Mouse (Mus musculus) forebrain, embryonic 11.5 days (tissue): ENCODE measurements around the gene A730049H05Rik. TPM values are rescaled to one million over a fixed set of nuclear protein-coding genes. Genes with fewer than 3 reads are reported as not detected.

Experiments used
- ATAC-seq: fragments of 200-750 bp; cut with Nextera tagmentation; replicated peaks from 2 replicates; pipeline ENCODE4 v1.8.0; 2017; ENCODE audit warnings: moderate TSS enrichment; ENCODE audit not compliant: low FRiP score
- DNase-seq: peaks from one replicate; pipeline ENCODE4 v3.0.0-alpha.2; 2017; ENCODE audit warnings: low spot score
- H3K27ac ChIP-seq: fragments of 300-500 bp; sonication (generic); 2 replicates; pipeline ENCODE4 v1.5.1; 2014; ENCODE audit warnings: low read depth, low read length
- H3K27me3 ChIP-seq: fragments of 300-500 bp; sonication (generic); 2 replicates; pipeline ENCODE4 v1.6.1; 2014; ENCODE audit warnings: mild to moderate bottlenecking, low read length, mixed read lengths; ENCODE audit not compliant: control insufficient read depth, insufficient read depth
- H3K36me3 ChIP-seq: fragments of 300-500 bp; sonication (generic); 2 replicates; pipeline ENCODE4 v1.6.1; 2014; ENCODE audit warnings: mild to moderate bottlenecking, low read length, moderate library complexity, mixed read lengths; ENCODE audit not compliant: control insufficient read depth, insufficient read depth
- H3K4me1 ChIP-seq: fragments of 300-500 bp; sonication (generic); replicated peaks from 2 replicates; pipeline ENCODE4 v1.6.1; 2014; ENCODE audit warnings: low read length, mixed read lengths; ENCODE audit not compliant: control insufficient read depth, insufficient read depth
- H3K4me2 ChIP-seq: fragments of 300-500 bp; sonication (generic); 2 replicates; pipeline ENCODE4 v1.6.1; 2014; ENCODE audit warnings: low read depth, mild to moderate bottlenecking, low read length, moderate library complexity, mixed read lengths; ENCODE audit not compliant: severe bottlenecking
- H3K4me3 ChIP-seq: fragments of 300-500 bp; sonication (generic); 2 replicates; pipeline ENCODE4 v1.5.1; 2014; ENCODE audit warnings: low read depth, low read length
- H3K9ac ChIP-seq: fragments of 300-500 bp; sonication (generic); 2 replicates; pipeline ENCODE4 v1.6.1; 2014; ENCODE audit warnings: low read length
- H3K9me3 ChIP-seq: fragments of 300-500 bp; sonication (generic); 2 replicates; pipeline ENCODE4 v1.6.1; 2016; ENCODE audit warnings: low read length, mixed read lengths; ENCODE audit not compliant: control insufficient read depth
- WGBS: fragments of 180-500 bp; shearing (Covaris S2); extraction: QIAGEN DNeasy Blood & Tissue Kit; methylation state at CpG from one replicate; pipeline ENCODE4 v1.1.7; 2014; 5-methylcytosine and 5-hydroxymethylcytosine counted together
- polyA plus RNA-seq: library from polyadenylated mRNA; unstranded; fragments of >200 nt; fragmentation: Nextera tagmentation; extraction: Ambion mirVana; gene quantifications from 2 replicates; pipeline ENCODE4 v1.2.1, GENCODE M21; 2014

Gene A730049H05Rik
- polyA plus RNA-seq, 1 experiment from 2014 or later = 0.12 TPM

- no peak overlapping the region for H3K27ac ChIP-seq
- no peak for DNase-seq
- no peak overlapping the region for H3K4me3 ChIP-seq
- H3K9ac ChIP-seq = no peak overlapping the region
- no peaks in the 10 kb centered on the region for H3K36me3 ChIP-seq
- H3K4me2 ChIP-seq = no peak overlapping the region
- peaks cover 9% of the 10 kb centered on the region for H3K4me1 ChIP-seq
- no peak for ATAC-seq
- H3K27me3 ChIP-seq = no peaks in the 10 kb centered on the region
- H3K9me3 ChIP-seq = no peaks in the 10 kb centered on the region
- 13% methylated on average over 8 of the region's 8 CpGs for WGBS
Measured at GRCm38 (mm10) chr6:92817661-92818060, 1.4 kb downstream of the A730049H05Rik start.

- no peak for DNase-seq
- ATAC-seq = no peak
- peaks cover 6% of the 10 kb centered on the region; the same call in 1 of the 2 replicates for H3K4me1 ChIP-seq
- 26% methylated on average over 5 of the region's 5 CpGs for WGBS
- H3K9me3 ChIP-seq = no peaks in the 10 kb centered on the region
- H3K4me3 ChIP-seq = no peak overlapping the region
- no peak overlapping the region for H3K4me2 ChIP-seq
- H3K27me3 ChIP-seq = no peaks in the 10 kb centered on the region
- H3K27ac ChIP-seq = no peak overlapping the region
- no peaks in the 10 kb centered on the region for H3K36me3 ChIP-seq
- no peak overlapping the region for H3K9ac ChIP-seq
Measured at GRCm38 (mm10) chr6:92821606-92822005, 5.3 kb downstream of the A730049H05Rik start.

GRCm38 (mm10) chr6:92822006-92822405 is 5.7 kb downstream of the A730049H05Rik start:
- DNase-seq (no peak), ATAC-seq (no peak)
- Histone ChIP-seq H3K4me2 (no peak overlapping the region), H3K9me3 (no peaks in the 10 kb centered on the region), H3K27me3 (no peaks in the 10 kb centered on the region), H3K4me1 (peaks cover 6% of the 10 kb centered on the region; the same call in 1 of the 2 replicates), H3K36me3 (no peaks in the 10 kb centered on the region), H3K27ac (no peak overlapping the region), H3K4me3 (no peak overlapping the region), H3K9ac (no peak overlapping the region)
- 45% methylated on average over 6 of the region's 6 CpGs for WGBS

- DNase-seq (no peak), ATAC-seq (no peak)
- no peaks in the 10 kb centered on the region for H3K9me3 ChIP-seq
- 46% methylated on average over 7 of the region's 7 CpGs for WGBS
- H3K9ac ChIP-seq = no peak overlapping the region
- H3K4me1 ChIP-seq = peaks cover 3% of the 10 kb centered on the region; the same call in 1 of the 2 replicates
- H3K27me3 ChIP-seq = no peaks in the 10 kb centered on the region
- no peak overlapping the region for H3K27ac ChIP-seq
- H3K4me2 ChIP-seq = no peak overlapping the region
- H3K4me3 ChIP-seq = no peak overlapping the region
- no peaks in the 10 kb centered on the region for H3K36me3 ChIP-seq
Measured at GRCm38 (mm10) chr6:92823991-92824390, 7.7 kb downstream of the A730049H05Rik start.

GRCm38 (mm10) chr6:92826561-92826960 is 10.3 kb downstream of the A730049H05Rik start:
- no peak overlapping the region for H3K4me2 ChIP-seq
- no peak for DNase-seq
- H3K9me3 ChIP-seq = no peaks in the 10 kb centered on the region
- H3K27ac ChIP-seq = no peak overlapping the region
- no peak overlapping the region for H3K9ac ChIP-seq
- ATAC-seq = no peak
- WGBS = 86% methylated on average over 5 of the region's 5 CpGs
- H3K36me3 ChIP-seq = no peaks in the 10 kb centered on the region
- H3K27me3 ChIP-seq = no peaks in the 10 kb centered on the region
- no peak overlapping the region for H3K4me3 ChIP-seq
- H3K4me1 ChIP-seq = peaks cover 2% of the 10 kb centered on the region; the same call in 1 of the 2 replicates

GRCm38 (mm10) chr6:92827360-92827759 is 11.1 kb downstream of the A730049H05Rik start:
- Histone ChIP-seq H3K9me3 (no peaks in the 10 kb centered on the region), H3K27me3 (no peaks in the 10 kb centered on the region), H3K36me3 (no peaks in the 10 kb centered on the region), H3K27ac (no peak overlapping the region), H3K4me2 (no peak overlapping the region), H3K9ac (no peak overlapping the region), H3K4me1 (no peaks in the 10 kb centered on the region), H3K4me3 (no peak overlapping the region)
- 51% methylated on average over 5 of the region's 5 CpGs for WGBS
- no peak for DNase-seq
- no peak for ATAC-seq

- Histone ChIP-seq H3K27me3 (no peaks in the 10 kb centered on the region), H3K36me3 (no peaks in the 10 kb centered on the region), H3K9me3 (no peaks in the 10 kb centered on the region), H3K9ac (no peak overlapping the region), H3K27ac (no peak overlapping the region), H3K4me1 (no peaks in the 10 kb centered on the region), H3K4me2 (no peak overlapping the region), H3K4me3 (no peak overlapping the region)
- no peak for DNase-seq
- 90% methylated on average over 2 of the region's 2 CpGs for WGBS
- no peak for ATAC-seq
Measured at GRCm38 (mm10) chr6:92829148-92829547, 12.9 kb downstream of the A730049H05Rik start.

- 88% methylated on average over 2 of the region's 2 CpGs for WGBS
- no peaks in the 10 kb centered on the region for H3K9me3 ChIP-seq
Measured at GRCm38 (mm10) chr6:92831106-92831505, 14.8 kb downstream of the A730049H05Rik start.

GRCm38 (mm10) chr6:92842000-92842399 is 25.7 kb downstream of the A730049H05Rik start:
- H3K4me2 ChIP-seq = no peak overlapping the region

More at GRCm38 (mm10) chr6:92831106-92831505, 14.8 kb downstream of the A730049H05Rik start:
- no peaks in the 10 kb centered on the region for H3K4me1 ChIP-seq
- DNase-seq (no peak), ATAC-seq (no peak)
- no peak overlapping the region for H3K27ac ChIP-seq
- no peak overlapping the region for H3K9ac ChIP-seq
- H3K4me3 ChIP-seq = no peak overlapping the region
- H3K36me3 ChIP-seq = no peaks in the 10 kb centered on the region
- no peak overlapping the region for H3K4me2 ChIP-seq
- H3K27me3 ChIP-seq = no peaks in the 10 kb centered on the region

More at GRCm38 (mm10) chr6:92842000-92842399, 25.7 kb downstream of the A730049H05Rik start:
- Histone ChIP-seq H3K36me3 (no peaks in the 10 kb centered on the region), H3K27me3 (no peaks in the 10 kb centered on the region), H3K4me3 (no peak overlapping the region), H3K27ac (no peak overlapping the region), H3K9me3 (no peaks in the 10 kb centered on the region), H3K9ac (no peak overlapping the region), H3K4me1 (no peaks in the 10 kb centered on the region)
- DNase-seq (no peak), ATAC-seq (no peak)
- WGBS = 11% methylated on average over 2 of the region's 2 CpGs
